Mouse (Mus musculus) hindbrain, embryonic 13.5 days (tissue): ENCODE measurements around the gene Mrpl38. TPM values are rescaled to one million over a fixed set of nuclear protein-coding genes. Genes with fewer than 3 reads are reported as not detected.

Experiments used
- ATAC-seq: fragments of 200-750 bp; cut with Nextera tagmentation; 2 replicates; pipeline ENCODE4 v1.8.0; 2017; ENCODE audit warnings: moderate TSS enrichment; ENCODE audit not compliant: low FRiP score
- H3K27ac ChIP-seq: fragments of 300-500 bp; sonication (generic); 2 replicates; pipeline ENCODE4 v1.5.1; 2015; ENCODE audit warnings: inconsistent platforms, mild to moderate bottlenecking, moderate library complexity
- H3K27me3 ChIP-seq: fragments of 300-500 bp; sonication (generic); 2 replicates; pipeline ENCODE4 v1.6.1; 2015; ENCODE audit warnings: mild to moderate bottlenecking, inconsistent platforms
- H3K36me3 ChIP-seq: fragments of 300-500 bp; sonication (generic); 2 replicates; pipeline ENCODE4 v1.6.1; 2015; ENCODE audit warnings: mild to moderate bottlenecking, inconsistent platforms
- H3K4me1 ChIP-seq: fragments of 300-500 bp; sonication (generic); replicated peaks from 2 replicates; pipeline ENCODE4 v1.6.1; 2015; ENCODE audit warnings: inconsistent platforms
- H3K4me2 ChIP-seq: fragments of 300-500 bp; sonication (generic); 2 replicates; pipeline ENCODE4 v1.6.1; 2015; ENCODE audit warnings: inconsistent platforms, mild to moderate bottlenecking, moderate library complexity
- H3K4me3 ChIP-seq: fragments of 300-500 bp; sonication (generic); 2 replicates; pipeline ENCODE4 v1.5.1; 2015; ENCODE audit warnings: mild to moderate bottlenecking, inconsistent platforms
- H3K9ac ChIP-seq: fragments of 300-500 bp; sonication (generic); 2 replicates; pipeline ENCODE4 v1.6.1; 2015; ENCODE audit warnings: mild to moderate bottlenecking, inconsistent platforms
- H3K9me3 ChIP-seq: fragments of 300-500 bp; sonication (generic); 2 replicates; pipeline ENCODE4 v1.6.1; 2016; ENCODE audit warnings: inconsistent platforms
- WGBS: fragments of 180-500 bp; shearing (Covaris S2); methylation state at CpG from one replicate; pipeline ENCODE4 v1.1.7; 2015; 5-methylcytosine and 5-hydroxymethylcytosine counted together
- polyA plus RNA-seq: library from polyadenylated mRNA; unstranded; fragments of >200 nt; fragmentation: Nextera tagmentation; extraction: Ambion mirVana; gene quantifications from 2 replicates; pipeline ENCODE4 v1.2.1, GENCODE M21; 2015

The Mrpl38 gene
- polyA plus RNA-seq, 1 experiment from 2014 or later = 76.4 TPM

GRCm38 (mm10) chr11:116106154-116106962 lies 32.3 kb downstream of the Mrpl38 start:
- Histone ChIP-seq H3K4me2 (peak overlapping the region; percentile 24; the same call in 1 of the 2 replicates), H3K9ac (0 out of 2 replicates have a peak overlapping the region, but pooled peaks have one; percentile 29), H3K4me1 (peaks cover 72% of the 10 kb centered on the region), H3K9me3 (no peaks in the 10 kb centered on the region), H3K36me3 (no peaks in the 10 kb centered on the region), H3K27me3 (peaks cover 60% of the 10 kb centered on the region), H3K4me3 (0 out of 2 replicates have a peak overlapping the region, but pooled peaks have one; percentile 2), H3K27ac (no peak overlapping the region)
- no peak for ATAC-seq
- WGBS = 25% methylated on average over 32 of the region's 32 CpGs

DNA sequence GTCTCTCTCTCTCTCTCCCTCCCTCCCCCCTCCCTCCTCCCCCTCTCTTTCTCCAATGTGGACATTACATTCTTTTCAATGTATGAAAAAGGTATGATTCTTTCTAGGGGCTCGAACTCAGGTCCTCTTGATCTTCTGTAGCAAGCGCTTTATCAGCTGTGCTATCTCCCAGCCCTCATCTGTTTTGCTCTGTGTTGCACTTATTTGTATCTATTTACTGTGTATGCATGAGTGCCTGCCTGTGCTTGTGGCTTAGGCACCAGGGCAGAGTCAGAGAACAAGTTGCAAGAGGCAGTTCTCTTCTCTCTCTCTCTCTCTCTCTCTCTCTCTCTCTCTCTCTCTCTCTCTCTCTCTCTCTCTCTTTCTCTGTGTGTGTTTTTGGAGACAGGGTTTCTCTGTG lies 33.6 kb downstream of the Mrpl38 start:
- 93% methylated on average over 2 of the region's 2 CpGs for WGBS
- ATAC-seq = no peak
- Histone ChIP-seq H3K4me3 (no peak overlapping the region), H3K36me3 (no peaks in the 10 kb centered on the region), H3K27ac (no peak overlapping the region), H3K27me3 (peaks cover 48% of the 10 kb centered on the region), H3K4me2 (no peak overlapping the region), H3K4me1 (peaks cover 66% of the 10 kb centered on the region), H3K9ac (no peak overlapping the region), H3K9me3 (no peaks in the 10 kb centered on the region)

- Histone ChIP-seq H3K9me3 (no peaks in the 10 kb centered on the region), H3K9ac (no peak overlapping the region), H3K4me1 (peaks cover 57% of the 10 kb centered on the region), H3K27ac (peak overlapping the region; percentile 12; the same call in 1 of the 2 replicates), H3K4me2 (no peak overlapping the region), H3K36me3 (no peaks in the 10 kb centered on the region), H3K27me3 (peaks cover 38% of the 10 kb centered on the region), H3K4me3 (no peak overlapping the region)
- no peak for ATAC-seq
- 40% methylated on average over 14 of the region's 14 CpGs for WGBS
These were observed 34.5 kb downstream of the Mrpl38 start for GRCm38 (mm10) chr11:116104006-116104646.

- Histone ChIP-seq H3K4me2 (no peak overlapping the region), H3K4me1 (peaks cover 51% of the 10 kb centered on the region), H3K4me3 (no peak overlapping the region), H3K36me3 (no peaks in the 10 kb centered on the region), H3K9me3 (no peaks in the 10 kb centered on the region), H3K9ac (no peak overlapping the region), H3K27me3 (peaks cover 33% of the 10 kb centered on the region), H3K27ac (no peak overlapping the region)
- no peak for ATAC-seq
- 74% methylated on average over 12 of the region's 12 CpGs for WGBS
These were observed 35.1 kb downstream of the Mrpl38 start for GRCm38 (mm10) chr11:116103572-116103971.

- WGBS = 59% methylated on average over 3 of the region's 4 CpGs
- peaks cover 24% of the 10 kb centered on the region for H3K27me3 ChIP-seq
- ATAC-seq = no peak
These were observed 36.2 kb downstream of the Mrpl38 start for GRCm38 (mm10) chr11:116102472-116102871.

DNA sequence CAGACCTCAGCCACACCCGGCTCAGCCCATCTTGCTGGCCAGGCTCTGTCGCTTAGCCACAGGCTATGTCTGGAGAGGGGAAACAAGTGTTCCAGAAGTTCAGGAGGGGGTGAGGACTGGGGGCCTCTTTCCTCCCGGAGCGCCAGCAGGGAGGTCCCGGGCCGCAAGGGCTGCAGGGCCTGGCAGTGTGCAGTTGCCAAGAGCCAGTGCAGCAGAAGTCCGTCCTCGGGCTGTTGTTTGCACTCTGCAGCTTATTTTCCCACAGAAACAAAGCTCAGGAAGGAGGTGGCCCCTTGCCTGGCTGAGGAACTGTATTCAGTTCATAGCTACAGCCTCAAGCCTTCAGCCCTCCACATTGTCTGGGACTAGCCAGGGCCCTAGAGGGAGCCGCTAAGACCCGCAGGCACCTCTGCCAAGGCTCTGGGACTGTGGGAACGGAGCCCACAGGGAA lies 36.7 kb downstream of the Mrpl38 start:
- Histone ChIP-seq H3K9ac (peak overlapping the region; percentile 51; the same call in 1 of the 2 replicates), H3K27me3 (peaks cover 19% of the 10 kb centered on the region), H3K4me3 (no peak overlapping the region), H3K36me3 (no peaks in the 10 kb centered on the region), H3K27ac (peak overlapping the region; percentile 84), H3K9me3 (no peaks in the 10 kb centered on the region), H3K4me2 (no peak overlapping the region), H3K4me1 (peaks cover 38% of the 10 kb centered on the region)
- 44% methylated on average over 11 of the region's 11 CpGs for WGBS
- peak; percentile 80 for ATAC-seq

More at GRCm38 (mm10) chr11:116102472-116102871, 36.2 kb downstream of the Mrpl38 start:
- Histone ChIP-seq H3K4me3 (no peak overlapping the region), H3K4me1 (peaks cover 43% of the 10 kb centered on the region), H3K9ac (no peak overlapping the region), H3K9me3 (no peaks in the 10 kb centered on the region), H3K36me3 (no peaks in the 10 kb centered on the region), H3K4me2 (no peak overlapping the region), H3K27ac (peak overlapping the region; percentile 84)

DNA sequence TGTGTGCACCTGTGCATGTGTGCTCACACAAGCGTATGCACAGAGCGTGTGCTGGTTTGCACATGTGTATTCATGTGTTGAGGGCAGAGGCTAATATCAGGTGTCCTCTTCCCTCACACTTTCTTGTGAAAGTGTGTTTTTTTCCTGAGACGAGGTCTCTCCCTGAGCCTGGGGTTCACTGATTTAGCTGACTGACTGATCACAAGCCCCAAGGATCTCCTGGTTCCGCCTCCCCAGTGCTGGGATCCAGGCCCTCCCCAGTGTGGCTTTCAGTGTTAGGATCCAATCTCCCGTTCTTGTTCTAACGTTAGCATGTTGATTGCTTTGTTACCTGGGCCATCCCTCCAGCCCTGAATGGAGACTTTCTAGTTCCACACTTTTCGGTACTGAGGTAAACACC lies 37.8 kb downstream of the Mrpl38 start:
- no peak for ATAC-seq
- 88% methylated on average over 7 of the region's 7 CpGs for WGBS

GRCm38 (mm10) chr11:116100385-116100784 lies 38.3 kb downstream of the Mrpl38 start:
- Histone ChIP-seq H3K4me2 (no peak overlapping the region), H3K9ac (no peak overlapping the region), H3K27me3 (peaks cover 3% of the 10 kb centered on the region), H3K4me1 (peaks cover 26% of the 10 kb centered on the region), H3K27ac (no peak overlapping the region), H3K36me3 (no peaks in the 10 kb centered on the region), H3K9me3 (no peaks in the 10 kb centered on the region), H3K4me3 (no peak overlapping the region)
- ATAC-seq = no peak
- WGBS = 83% methylated on average over 6 of the region's 6 CpGs

More for the DNA sequence above, 37.8 kb downstream of the Mrpl38 start:
- Histone ChIP-seq H3K36me3 (no peaks in the 10 kb centered on the region), H3K4me3 (no peak overlapping the region), H3K4me1 (peaks cover 27% of the 10 kb centered on the region), H3K9ac (no peak overlapping the region), H3K27me3 (peaks cover 8% of the 10 kb centered on the region), H3K27ac (0 out of 2 replicates have a peak overlapping the region, but pooled peaks have one; percentile 84), H3K4me2 (no peak overlapping the region), H3K9me3 (no peaks in the 10 kb centered on the region)

DNA sequence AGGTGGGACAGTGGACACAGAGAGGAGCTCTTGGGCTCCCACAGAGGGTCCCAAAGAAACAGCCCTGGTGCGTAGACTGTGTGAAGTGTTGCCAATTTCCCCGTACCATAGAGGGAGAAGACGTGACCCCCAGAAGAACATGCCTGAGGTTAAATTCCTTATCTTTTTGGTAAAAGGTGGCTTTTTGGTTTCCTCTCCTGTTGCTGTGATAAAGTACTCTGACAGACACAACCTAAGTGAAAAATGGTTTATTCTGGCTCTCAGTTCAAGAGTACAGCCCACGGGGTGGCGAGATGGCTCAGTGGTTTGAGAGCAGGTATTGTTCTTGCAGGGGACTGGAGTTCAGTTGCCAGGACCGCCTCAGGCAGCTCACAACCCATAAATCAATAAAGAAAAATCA lies 39.2 kb downstream of the Mrpl38 start:
- H3K36me3 ChIP-seq = no peaks in the 10 kb centered on the region
- H3K4me1 ChIP-seq = peaks cover 24% of the 10 kb centered on the region
- H3K27me3 ChIP-seq = peaks cover 3% of the 10 kb centered on the region; the same call in 1 of the 2 replicates
- H3K9ac ChIP-seq = no peak overlapping the region
- no peaks in the 10 kb centered on the region for H3K9me3 ChIP-seq
- H3K27ac ChIP-seq = no peak overlapping the region
- no peak overlapping the region for H3K4me2 ChIP-seq
- 92% methylated on average over 6 of the region's 6 CpGs for WGBS
- ATAC-seq = no peak
- no peak overlapping the region for H3K4me3 ChIP-seq

DNA sequence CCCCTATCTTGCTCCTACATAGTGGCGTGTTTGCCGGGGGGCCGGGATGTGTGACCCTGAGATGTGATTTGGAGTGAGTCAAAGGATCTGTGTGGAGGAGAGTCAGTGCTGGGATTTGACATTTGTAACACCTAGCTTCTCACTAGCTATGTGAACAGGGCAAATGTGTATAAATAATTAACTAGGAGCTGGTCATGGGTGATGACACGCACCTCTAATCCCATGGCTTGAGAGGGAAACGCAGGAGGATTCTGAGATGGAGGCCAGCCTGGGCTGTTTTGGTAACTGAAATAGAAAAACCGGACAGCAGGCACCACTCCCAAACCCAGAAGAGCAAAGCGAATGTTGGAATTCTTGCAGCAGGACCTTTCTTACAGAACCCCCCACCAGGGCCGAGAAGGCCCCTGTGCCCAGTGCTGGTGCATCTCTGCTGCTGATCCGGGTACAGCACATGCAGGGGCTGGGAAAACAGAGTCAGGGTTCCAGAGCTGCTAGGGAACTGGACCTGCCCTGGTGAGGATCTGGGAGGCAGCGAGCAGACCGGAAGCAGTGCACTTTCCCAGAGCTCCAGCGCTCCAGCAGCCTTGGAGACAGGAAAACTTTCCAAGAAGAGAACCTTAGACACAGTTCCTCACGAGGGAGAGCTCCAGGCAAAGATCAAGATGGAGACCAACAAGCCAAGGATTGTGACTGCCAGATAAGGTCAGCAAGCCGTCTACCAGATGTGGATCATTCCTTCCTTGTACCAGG lies 39.8 kb downstream of the Mrpl38 start:
- Histone ChIP-seq H3K4me3 (no peak overlapping the region), H3K27ac (no peak overlapping the region), H3K36me3 (no peaks in the 10 kb centered on the region), H3K9ac (no peak overlapping the region), H3K27me3 (peaks cover 3% of the 10 kb centered on the region; the same call in 1 of the 2 replicates), H3K9me3 (no peaks in the 10 kb centered on the region), H3K4me2 (no peak overlapping the region), H3K4me1 (peaks cover 19% of the 10 kb centered on the region)
- no peak for ATAC-seq
- 80% methylated on average over 14 of the region's 14 CpGs for WGBS

- H3K27me3 ChIP-seq = peaks cover 3% of the 10 kb centered on the region; the same call in 1 of the 2 replicates
- no peak overlapping the region for H3K27ac ChIP-seq
- no peak overlapping the region for H3K4me3 ChIP-seq
- WGBS = 91% methylated on average over 5 of the region's 5 CpGs
- no peak overlapping the region for H3K4me2 ChIP-seq
- ATAC-seq = no peak
- no peaks in the 10 kb centered on the region for H3K9me3 ChIP-seq
- no peaks in the 10 kb centered on the region for H3K36me3 ChIP-seq
- H3K4me1 ChIP-seq = peaks cover 2% of the 10 kb centered on the region
- no peak overlapping the region for H3K9ac ChIP-seq
These were observed 42.2 kb downstream of the Mrpl38 start for GRCm38 (mm10) chr11:116096213-116097108.
